Mouse (Mus musculus): ENCODE measurements around the gene Cd300lb. TPM values are rescaled to one million over a fixed set of nuclear protein-coding genes. Genes with fewer than 3 reads are reported as not detected.
A peak's percentile ranks its signal among the peaks of the same experiment; 100 is the strongest.
"Not testable (repeated sequence)": the region's sequence is repeated elsewhere in the genome, so short reads cannot be mapped to it uniquely, and the experiment has no call there.

The Cd300lb gene
- total RNA-seq (2015; ENCODE audit: low replicate concordance) (9.2 and 20.9 TPM in 2 replicates), total RNA-seq (2017; ENCODE audit: low replicate concordance) (9.6 and 14.8 TPM in 2 replicates)

GRCm38 (mm10) chr11:114934144-114934543 is at the start of gene Cd300lb:
TSS of gene Cd300lb (minus strand) at chr11:114934386.
- no peak for ATAC-seq (replicated peaks; ENCODE audit: low FRiP score, poor library complexity, severe bottlenecking)

GRCm38 (mm10) chr11:114981866-114982265 is 47.7 kb upstream of the Cd300lb start:
- ATAC-seq (replicated peaks; ENCODE audit: low FRiP score, poor library complexity, severe bottlenecking) = no peak

- no peak for ATAC-seq (replicated peaks; ENCODE audit: low FRiP score, poor library complexity, severe bottlenecking)
Measured at GRCm38 (mm10) chr11:114972726-114973125, 38.5 kb upstream of the Cd300lb start.

- no peak for ATAC-seq (replicated peaks; ENCODE audit: low FRiP score, poor library complexity, severe bottlenecking)
Measured at GRCm38 (mm10) chr11:114968752-114969207, 34.6 kb upstream of the Cd300lb start, which contains the start of gene Cd300c. TSS of gene Cd300c (minus strand) at chr11:114969157.

GRCm38 (mm10) chr11:114965182-114965828 is 31.1 kb upstream of the Cd300lb start:
- no peak for ATAC-seq (replicated peaks; ENCODE audit: low FRiP score, poor library complexity, severe bottlenecking)

- ATAC-seq (replicated peaks; ENCODE audit: low FRiP score, poor library complexity, severe bottlenecking) = no peak
Measured at GRCm38 (mm10) chr11:114960369-114960768, 26.2 kb upstream of the Cd300lb start.

GRCm38 (mm10) chr11:114933591-114933990 is 595 bp downstream of the Cd300lb start:
- ATAC-seq (replicated peaks; ENCODE audit: low FRiP score, poor library complexity, severe bottlenecking) = no peak

GRCm38 (mm10) chr11:114931041-114931440 is 3.1 kb downstream of the Cd300lb start:
- no peak for ATAC-seq (replicated peaks; ENCODE audit: low FRiP score, poor library complexity, severe bottlenecking)

GRCm38 (mm10) chr11:114929581-114929980 is 4.6 kb downstream of the Cd300lb start:
- ATAC-seq (replicated peaks; ENCODE audit: low FRiP score, poor library complexity, severe bottlenecking) = no peak

- ATAC-seq (replicated peaks; ENCODE audit: low FRiP score, poor library complexity, severe bottlenecking) = no peak
Measured at GRCm38 (mm10) chr11:114923961-114924360, 10.2 kb downstream of the Cd300lb start.

- no peak for ATAC-seq (replicated peaks; ENCODE audit: low FRiP score, poor library complexity, severe bottlenecking)
Measured at GRCm38 (mm10) chr11:114922439-114922838, 11.7 kb downstream of the Cd300lb start.

- ATAC-seq (replicated peaks; ENCODE audit: low FRiP score, poor library complexity, severe bottlenecking) = no peak
Measured at GRCm38 (mm10) chr11:114917120-114917519, 17.1 kb downstream of the Cd300lb start.

- no peak for ATAC-seq (replicated peaks; ENCODE audit: low FRiP score, poor library complexity, severe bottlenecking)
Measured at GRCm38 (mm10) chr11:114914978-114915377, 19.2 kb downstream of the Cd300lb start.

GRCm38 (mm10) chr11:114912847-114913246 is 21.3 kb downstream of the Cd300lb start:
- ATAC-seq (replicated peaks; ENCODE audit: low FRiP score, poor library complexity, severe bottlenecking) = peak; percentile 70

GRCm38 (mm10) chr11:114909538-114909937 is 24.6 kb downstream of the Cd300lb start:
- ATAC-seq (replicated peaks; ENCODE audit: low FRiP score, poor library complexity, severe bottlenecking) = not testable (repeated sequence)

GRCm38 (mm10) chr11:114908086-114908485 is 26.1 kb downstream of the Cd300lb start:
- ATAC-seq (replicated peaks; ENCODE audit: low FRiP score, poor library complexity, severe bottlenecking) = no peak

- no peak for ATAC-seq (replicated peaks; ENCODE audit: low FRiP score, poor library complexity, severe bottlenecking)
Measured at GRCm38 (mm10) chr11:114907567-114907966, 26.6 kb downstream of the Cd300lb start.

- no peak for ATAC-seq (replicated peaks; ENCODE audit: low FRiP score, poor library complexity, severe bottlenecking)
Measured at GRCm38 (mm10) chr11:114903224-114903623, 31.0 kb downstream of the Cd300lb start.

GRCm38 (mm10) chr11:114898026-114898425 is 36.2 kb downstream of the Cd300lb start:
- ATAC-seq (replicated peaks; ENCODE audit: low FRiP score, poor library complexity, severe bottlenecking) = no peak

GRCm38 (mm10) chr11:114896085-114896484 is 38.1 kb downstream of the Cd300lb start:
- no peak for ATAC-seq (replicated peaks; ENCODE audit: low FRiP score, poor library complexity, severe bottlenecking)

GRCm38 (mm10) chr11:114890542-114890941 is 43.6 kb downstream of the Cd300lb start:
- no peak for ATAC-seq (replicated peaks; ENCODE audit: low FRiP score, poor library complexity, severe bottlenecking)

Measured in erythroblast, adult 5-6 weeks (primary cell).